Mouse (Mus musculus) liver, postnatal 0 days (tissue): ENCODE results near the gene Hils1.

Experiments
- CTCF ChIP-seq: sonication (generic); IDR thresholded peaks from 2 replicates; pipeline ENCODE4 v1.5.1; 2016; ENCODE audit warnings: antibody characterized with exemption, low read depth
- EP300 ChIP-seq: IDR thresholded peaks from 2 replicates; pipeline ENCODE4 v1.6.1; 2016; ENCODE audit warnings: antibody characterized with exemption, low read depth, mild to moderate bottlenecking

GRCm38 (mm10) chr11:95010141-95010739, 42.8 kb downstream of the Hils1 start:
- TF ChIP-seq CTCF (no peak), EP300 (no peak)
